Mouse (Mus musculus) thymus, adult 2 months (tissue): ENCODE data around the gene Mthfd2l.

Source experiments
- CTCF ChIP-seq: fragments of 200-500 bp; IDR thresholded peaks from 2 replicates; pipeline ENCODE4 v1.5.1; 2012; ENCODE audit warnings: mild to moderate bottlenecking, control low read depth, low read length, moderate library complexity, borderline replicate concordance; ENCODE audit not compliant: control insufficient read depth, poor library complexity, insufficient read depth; ENCODE audit errors: extremely low read depth
- POLR2A ChIP-seq: fragments of 200-500 bp; IDR thresholded peaks from 2 replicates; pipeline ENCODE4 v1.6.1; 2012; ENCODE audit warnings: mild to moderate bottlenecking, low read length, control low read depth, moderate library complexity; ENCODE audit not compliant: control insufficient read depth, poor library complexity, insufficient read depth; ENCODE audit errors: extremely low read depth

DNA sequence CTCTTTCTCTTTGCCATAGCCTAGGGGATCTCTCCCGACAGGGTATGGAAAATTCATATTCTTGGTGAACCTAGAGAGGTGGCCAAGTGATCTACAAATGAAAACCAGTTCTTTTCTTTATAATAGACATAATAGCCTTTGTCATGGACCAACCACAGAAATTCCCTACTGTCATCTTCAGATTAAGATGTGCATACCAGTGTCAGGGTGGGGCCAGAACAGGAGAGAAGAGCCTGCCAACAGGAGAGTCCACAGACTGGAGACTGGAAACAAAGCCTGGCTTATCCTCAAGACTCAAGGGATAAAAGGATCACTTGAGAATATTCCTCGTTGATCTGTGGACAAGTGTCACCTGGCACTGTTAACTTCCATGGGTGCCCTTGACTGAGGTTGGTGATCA is 106.8 kb downstream of the Mthfd2l start:
- TF ChIP-seq CTCF, result no peak
- TF ChIP-seq POLR2A, result no peak
